Mouse (Mus musculus) ovary, postnatal 10 days (tissue): ENCODE results near the gene Tbc1d1.
A peak's percentile ranks its signal among the peaks of the same experiment; 100 is the strongest.

Experiments
- DNase-seq: peaks from one replicate; pipeline ENCODE4 v3.0.0; 2022; ENCODE audit warnings: low spot score

Tbc1d1 gene

DNA sequence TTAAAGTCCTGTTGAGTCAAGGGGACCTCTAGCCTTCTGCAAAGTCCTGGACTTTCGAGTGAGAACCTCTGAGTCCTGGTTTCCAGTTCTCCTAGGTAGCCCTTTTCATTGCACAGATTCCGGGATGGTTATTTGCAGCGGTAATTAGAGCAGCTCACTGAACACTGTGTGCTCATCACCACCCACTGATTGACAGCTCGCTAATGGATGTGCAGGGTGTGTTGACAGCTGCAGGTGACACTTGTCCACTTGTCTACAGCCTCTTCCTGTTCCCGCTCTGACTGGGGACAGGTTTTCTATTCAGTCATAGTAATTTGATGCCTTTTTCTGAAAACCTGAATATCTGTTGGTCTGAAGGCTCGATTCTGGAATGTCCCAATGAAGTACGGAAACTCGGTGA lies 50.8 kb downstream of the Tbc1d1 start:
- no peak for DNase-seq

DNA sequence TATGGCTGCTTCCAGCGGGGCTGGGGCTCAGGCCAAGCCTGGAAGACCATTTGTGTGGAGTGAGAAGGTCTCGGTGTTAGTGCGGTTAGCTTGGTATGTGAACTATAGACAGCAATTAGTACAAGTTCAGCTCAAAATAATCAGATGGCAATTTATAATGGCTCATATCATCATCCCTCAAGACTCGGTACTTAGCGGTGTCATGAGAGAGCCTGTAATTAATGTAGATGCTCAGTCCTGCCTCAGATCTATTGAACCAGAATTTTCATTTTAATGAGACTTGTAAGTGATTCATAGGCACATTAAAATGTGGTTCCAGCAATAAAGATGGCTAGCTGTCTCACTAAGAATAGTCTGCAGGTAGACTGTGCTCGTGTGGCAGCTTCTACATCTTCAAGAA lies 51.7 kb downstream of the Tbc1d1 start:
- DNase-seq: no peak

DNA sequence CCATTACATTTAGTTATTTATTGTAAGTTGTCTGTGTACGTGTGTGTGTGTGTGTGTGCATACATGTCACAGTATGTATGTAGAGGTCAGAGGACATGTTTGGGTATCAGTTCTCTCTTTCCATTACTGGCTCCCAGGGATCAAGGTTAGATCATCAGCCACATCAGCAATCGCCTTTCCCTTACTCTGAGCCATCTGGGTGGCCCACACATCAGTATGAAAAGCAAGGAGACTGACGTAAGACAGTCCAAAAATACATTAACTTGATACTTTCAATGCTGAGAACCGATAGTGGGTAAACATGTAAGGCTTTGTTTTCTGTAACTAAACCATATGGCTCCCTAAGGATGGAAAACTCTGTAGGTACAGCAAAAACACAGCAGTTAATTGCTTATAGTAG lies 54.7 kb downstream of the Tbc1d1 start:
- DNase-seq: no peak

DNA sequence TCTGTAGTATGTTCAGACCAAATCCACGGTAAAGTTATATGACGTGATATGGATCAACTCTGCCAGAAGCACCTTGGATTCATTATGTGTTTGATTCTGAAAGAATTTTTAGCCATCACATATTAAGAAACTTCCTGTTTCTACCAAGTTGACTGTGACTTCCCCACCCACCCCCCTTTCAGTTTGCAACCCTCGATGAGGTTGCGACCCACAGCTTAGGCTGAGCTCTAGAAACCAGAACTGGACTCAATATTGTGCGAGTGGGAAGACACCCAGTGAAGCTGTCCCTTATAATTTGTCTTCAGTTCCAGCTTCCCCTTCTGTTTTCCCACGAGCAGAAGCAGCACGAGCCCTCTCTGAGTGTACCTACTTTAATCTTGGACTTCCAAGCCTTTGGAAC lies 55.2 kb downstream of the Tbc1d1 start:
- no peak for DNase-seq

DNA sequence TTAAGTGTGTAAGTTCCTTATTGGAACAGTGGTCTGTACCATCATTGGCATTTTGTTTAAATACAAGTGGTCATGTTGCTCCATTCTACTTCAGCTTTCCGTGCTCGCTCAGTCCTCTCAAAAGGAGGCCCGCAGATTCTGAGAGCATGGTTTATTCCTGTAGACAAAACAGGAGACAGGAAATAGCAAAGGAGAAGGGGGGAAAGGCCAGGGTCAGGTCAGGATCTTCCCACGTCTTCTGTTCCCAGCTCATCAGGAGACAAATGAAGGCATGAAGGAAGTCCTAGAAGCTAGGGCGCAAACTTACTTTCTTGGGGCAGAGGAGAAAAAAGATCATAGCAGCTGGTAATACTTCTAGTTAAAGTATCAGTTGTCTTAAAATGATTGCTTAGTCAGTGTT lies 56.1 kb downstream of the Tbc1d1 start:
- no peak for DNase-seq

DNA sequence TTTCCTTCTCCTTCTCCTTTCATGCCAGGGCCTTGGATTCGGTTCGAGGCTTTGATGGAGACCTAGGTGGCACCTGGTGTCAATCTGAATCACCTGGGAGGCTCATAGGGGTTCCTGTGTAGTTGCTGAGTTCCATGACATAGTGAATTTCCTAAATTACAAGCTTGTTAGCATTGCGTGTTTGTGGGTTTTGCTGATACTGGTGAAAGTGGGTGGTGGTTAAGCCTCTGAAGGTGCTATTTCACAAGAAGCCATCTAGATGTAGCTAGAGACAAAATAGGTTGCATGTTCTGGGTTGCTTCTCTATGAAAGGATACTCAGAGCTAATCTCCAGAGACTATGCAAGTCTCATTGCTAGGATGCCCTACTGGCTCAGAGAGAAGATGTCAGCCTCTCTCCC lies 56.5 kb downstream of the Tbc1d1 start:
- DNase-seq: no peak

DNA sequence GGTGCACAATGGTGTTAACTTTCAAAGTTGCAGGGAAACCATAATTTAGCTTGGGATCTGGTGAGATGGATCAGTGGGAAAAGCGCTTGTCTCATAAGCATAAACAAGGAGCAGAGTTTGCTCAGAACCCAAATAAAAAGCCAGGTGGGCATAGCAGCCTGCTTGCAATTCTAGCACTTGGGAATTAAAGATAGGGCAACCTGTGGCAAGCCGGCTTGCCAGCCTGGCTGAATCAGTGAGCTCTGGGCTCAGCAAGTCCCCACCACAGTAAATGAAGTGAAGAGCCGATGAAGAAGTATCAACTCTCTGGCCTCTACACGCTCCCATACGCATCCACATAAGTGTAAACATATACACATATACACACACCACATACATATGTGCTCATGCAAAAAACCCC lies 59.7 kb downstream of the Tbc1d1 start:
- DNase-seq: no peak

DNA sequence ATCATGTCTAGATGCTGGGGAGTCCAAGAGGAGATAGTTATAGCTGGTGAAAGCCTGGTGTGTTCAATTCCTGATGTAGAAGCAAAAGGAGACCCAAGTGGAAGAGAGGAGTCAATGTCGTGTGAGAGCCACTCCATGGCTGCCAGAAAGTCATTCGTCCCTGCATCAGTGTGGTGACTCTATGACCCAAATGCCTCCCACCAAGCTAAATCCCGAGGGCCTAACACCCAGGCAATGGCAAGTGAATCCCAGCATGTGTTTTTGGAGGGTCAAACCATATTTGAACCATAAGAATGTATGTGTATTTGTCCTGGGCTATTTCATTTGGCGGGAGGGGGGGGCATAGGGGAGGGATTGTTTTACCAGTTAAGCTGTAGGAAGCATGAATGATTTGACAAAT lies 60.2 kb downstream of the Tbc1d1 start:
- no peak for DNase-seq

DNA sequence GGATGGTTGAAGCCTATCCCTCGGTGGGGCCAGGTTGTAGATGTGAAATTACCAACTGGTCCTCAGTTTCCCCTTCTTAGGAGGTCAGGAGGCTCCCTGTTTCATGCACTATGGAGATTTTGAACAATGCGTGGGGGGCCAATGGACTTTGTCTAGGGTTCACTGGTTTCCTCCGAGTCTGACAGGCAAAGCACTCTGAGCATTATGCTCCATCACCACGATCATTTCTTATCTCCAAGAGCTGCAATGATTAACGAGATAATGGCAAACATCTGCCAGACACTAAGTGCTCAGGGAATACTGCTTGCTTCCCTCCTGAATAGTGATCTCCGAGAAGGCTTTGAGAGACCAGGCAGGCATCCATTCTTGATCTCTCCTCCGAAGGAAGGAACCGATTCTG lies 61.2 kb downstream of the Tbc1d1 start:
- DNase-seq: no peak

DNA sequence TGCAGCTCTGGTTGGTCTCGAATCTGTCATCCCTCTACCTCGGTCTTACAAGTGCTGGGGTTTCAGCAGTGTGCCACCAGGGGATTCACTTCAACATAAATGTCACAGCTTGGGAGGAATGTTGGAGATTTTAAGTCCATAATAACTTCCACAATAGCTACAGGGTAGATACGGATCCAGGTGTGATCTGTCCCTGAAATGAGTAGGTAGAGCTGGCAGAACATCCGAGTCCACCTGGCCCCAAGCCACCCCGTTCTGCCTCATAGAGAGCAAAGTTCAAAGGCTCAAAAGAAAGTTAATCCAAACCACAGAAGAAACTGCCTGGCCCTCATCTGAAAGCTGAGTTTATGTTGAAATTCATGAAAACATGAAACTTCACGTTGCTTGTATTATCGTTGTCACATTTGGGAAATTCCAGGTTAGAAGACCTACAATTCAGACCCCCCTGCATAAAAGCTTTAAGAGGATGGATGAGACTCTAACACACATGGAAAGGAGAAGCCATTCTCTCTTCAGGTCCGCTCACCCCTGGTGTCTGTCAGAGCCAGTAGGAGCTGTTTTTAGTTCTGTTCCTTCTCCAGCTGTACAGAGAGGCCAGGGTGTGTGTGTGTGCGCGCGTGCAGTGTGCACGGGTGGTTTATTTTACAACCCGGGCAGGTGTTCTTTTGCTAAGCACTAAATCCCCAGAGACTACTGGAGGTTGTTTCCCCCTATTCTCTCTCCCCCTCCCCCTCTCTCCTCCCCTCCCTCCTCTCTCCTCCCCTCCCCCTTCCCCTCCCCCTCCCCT lies 61.9 kb downstream of the Tbc1d1 start:
- no peak for DNase-seq

DNA sequence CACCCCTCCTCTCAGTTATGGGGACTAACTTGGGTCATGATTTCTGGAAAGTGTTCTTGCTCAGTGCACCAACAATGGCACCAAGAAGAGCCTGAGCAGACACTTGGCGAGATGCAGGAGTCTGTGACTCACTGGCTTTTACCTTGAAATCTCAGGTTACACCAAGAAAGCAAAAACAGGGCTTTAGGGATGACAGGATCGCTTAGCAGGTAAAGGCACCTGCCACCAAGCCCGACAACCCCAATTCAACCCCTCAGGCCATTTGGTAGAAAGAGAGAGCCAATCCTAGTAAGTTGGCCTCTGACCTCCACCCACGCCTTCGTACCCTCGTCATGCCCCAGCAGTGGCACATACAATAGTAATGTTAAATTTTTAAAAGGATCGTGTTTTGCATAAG lies 62.5 kb downstream of the Tbc1d1 start:
- no peak for DNase-seq

DNA sequence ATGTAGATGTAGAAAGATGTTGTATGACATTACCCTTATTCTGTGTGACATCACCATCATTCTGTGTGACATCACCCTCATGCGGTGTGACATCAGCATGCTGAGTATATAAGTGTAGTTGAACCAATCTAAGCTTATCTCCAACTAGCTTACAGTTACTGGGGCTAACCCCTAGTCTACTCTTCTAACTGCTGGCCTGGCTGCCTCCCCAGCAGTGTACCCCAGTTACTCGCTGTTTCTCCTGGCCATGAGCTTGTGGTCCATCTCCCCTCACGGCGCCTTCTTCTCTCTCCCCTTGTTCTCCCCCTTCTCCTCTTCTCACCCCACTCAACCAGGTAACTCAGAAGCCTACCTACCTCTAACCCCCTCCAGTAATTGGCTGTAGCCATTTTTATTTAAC lies 64.7 kb downstream of the Tbc1d1 start:
- DNase-seq: no peak

DNA sequence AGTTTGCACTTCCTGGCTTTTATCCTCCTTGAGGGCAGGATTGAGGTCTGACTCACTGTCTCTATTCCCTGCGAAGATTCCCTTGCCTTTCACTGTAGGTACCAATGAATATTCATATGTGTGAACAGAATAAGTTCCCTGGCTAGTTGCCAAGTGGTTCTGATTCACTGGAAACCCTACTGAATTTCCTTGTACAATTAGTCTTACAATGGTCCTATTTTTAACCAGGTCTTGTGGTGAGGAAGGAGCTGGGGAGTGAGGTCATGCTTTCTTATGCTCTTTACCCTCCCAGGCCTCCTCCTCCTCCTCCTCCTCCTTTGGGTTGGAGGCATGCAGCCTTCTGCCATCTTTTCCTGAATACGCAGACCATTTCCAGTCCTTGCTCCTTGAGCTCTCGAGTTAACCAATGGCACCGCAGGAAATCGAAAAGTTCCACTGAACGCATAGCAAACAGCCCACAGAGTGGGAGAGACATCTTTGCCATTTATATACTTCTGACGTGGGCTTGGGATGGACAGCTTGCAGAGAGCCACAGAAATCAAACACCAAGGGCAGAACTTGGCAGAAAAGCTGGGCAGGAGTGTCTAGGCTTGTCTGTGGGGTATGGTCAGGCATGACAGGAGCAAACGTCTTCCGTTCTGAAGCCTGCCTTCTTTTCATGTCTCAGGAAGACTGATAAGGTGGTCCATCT lies 68.8 kb downstream of the Tbc1d1 start:
- DNase-seq: no peak

DNA sequence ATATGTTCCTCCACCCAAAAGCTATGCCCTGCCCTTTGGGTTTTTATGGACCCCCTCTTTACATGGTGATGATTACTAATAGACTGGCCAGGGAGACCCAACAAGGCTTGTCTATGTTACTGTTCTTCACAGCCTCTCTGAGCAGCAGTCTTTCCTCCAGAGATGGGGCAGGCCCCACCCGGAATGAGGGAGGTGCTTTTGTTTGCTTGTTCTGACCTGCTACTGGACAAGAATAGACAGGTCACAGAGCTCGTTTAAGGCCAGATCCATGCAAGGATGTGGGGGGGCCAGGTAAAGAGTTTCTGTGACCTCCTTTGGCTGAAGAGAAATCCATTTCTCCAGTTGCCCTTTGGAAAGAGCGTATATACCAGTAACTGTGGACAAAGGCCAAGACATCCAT lies 72.1 kb downstream of the Tbc1d1 start:
- no peak for DNase-seq

DNA sequence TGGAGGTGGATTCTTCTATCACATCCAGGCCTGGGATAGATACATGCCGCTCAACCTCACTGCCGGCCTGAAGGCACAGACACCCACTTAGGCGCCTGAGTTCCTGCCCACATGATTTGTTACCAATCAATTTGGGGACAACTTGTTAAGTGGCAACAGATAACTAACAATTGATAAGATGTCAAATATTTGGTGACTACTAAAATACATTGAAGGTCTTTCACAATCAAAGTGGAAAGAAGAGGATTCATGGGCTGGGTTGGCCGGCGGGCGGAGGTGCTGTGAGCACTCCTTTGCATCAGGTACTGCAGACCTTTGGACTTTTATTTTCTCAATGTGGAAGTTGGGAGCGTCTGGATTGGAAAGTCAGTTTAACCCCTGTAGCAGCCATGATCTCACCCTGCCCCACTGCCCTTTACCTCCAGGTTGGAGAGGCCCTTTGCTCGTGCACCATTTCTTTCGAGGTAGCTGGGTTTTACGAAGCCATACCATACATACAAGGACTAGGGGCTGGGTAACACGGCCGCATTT lies 73.3 kb downstream of the Tbc1d1 start:
- DNase-seq: no peak

DNA sequence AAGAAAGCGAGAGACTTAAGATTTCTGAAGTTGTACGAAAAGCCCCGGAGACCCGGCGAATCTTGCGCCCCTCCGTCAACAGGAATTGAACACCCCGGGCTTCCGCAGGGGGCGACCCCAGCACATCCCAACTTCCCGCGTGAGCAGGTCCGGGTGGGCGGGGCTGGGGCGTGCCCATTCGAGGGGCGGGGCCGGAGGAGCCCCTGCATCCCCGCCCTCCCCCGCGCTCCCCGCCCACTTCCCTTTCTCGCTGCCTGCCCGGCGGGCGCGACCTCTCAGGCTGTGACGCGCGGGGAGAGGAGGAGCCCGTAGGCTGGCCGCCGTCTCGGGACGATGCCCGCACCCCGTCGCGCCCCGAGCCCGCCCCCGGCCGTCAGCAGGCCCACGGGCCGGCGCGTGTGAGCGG lies 74.0 kb downstream of the Tbc1d1 start:
- peak; percentile 68 for DNase-seq

DNA sequence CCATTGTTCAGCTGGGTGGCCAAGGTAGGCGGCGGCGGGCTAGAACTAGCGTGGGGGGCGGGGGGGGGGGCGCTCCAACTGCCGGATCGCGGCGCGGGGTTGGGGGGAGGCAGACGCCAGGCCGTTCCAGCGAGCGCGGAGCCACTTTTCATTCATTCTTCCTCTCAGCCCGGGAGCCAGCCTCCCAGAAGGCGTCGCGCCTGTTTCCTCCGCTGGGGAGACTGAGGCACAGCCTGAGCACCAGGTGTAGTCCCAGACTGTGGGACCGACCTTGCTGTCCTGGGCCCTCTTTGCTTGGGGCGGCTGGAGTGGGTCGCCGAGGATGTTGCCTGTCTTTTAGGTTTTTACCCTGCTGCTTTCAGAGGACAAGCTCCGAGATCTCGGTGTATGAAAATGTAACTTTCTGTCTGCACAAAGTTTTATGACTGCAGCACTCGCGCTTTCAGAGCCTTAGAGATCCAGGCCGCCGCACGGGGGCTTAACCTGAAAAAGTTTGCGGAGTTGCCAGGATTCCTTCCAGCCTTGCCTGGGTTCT lies 74.5 kb downstream of the Tbc1d1 start:
- no peak for DNase-seq

DNA sequence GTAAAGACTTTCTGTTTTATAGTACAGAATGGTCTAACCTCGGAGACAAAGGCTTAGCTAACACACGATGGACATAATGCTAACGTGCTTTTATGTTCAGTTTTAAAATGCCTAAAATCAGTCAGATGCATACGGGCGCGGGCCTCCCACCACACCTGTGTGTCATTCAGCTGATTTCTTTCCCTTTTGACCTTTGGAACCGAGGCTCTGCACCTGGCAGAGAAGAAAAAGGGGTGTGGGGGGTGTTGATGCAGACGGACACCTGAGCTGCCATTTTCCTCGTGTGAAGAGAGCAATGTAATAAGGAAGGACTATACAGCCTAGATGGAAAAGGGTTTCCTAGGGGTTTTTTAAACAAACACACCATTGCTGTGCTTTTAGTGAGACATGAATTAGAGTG lies 76.8 kb downstream of the Tbc1d1 start:
- DNase-seq: no peak

DNA sequence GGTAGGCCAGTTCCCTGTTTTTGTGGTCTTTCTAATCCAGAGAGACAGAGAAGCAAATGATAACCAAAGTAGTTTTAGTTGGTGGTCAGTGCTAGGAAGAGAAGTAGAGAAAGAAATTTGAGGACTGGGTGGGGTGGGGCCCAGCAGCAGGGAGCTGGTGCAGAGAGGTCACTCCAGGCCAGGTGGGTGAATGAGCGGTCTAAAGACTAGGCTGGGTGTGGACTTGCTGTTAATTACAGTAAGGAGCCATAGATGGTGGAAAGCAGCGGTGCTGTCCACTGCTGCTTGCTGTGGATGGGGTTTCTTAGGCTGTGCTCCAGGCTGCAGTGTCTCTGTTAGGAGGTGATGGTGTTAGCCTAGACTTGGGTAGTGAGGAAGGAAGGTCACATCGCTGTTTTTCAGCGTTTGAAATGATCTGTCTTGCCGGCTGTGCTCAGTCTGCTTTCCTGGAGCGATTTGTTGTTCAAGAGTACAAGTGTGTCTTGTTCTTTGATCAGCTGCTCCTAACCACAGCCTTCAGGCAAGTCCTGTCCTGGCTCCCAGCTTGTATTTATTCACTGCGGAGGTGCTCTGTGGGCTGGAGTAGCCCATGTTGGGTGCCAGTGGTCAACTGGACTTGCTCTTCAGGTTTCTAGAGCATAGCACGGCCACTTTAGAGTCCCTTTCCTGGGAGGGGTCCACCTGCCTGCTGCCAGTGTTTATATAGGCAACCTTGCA lies 78.3 kb downstream of the Tbc1d1 start:
- no peak for DNase-seq

DNA sequence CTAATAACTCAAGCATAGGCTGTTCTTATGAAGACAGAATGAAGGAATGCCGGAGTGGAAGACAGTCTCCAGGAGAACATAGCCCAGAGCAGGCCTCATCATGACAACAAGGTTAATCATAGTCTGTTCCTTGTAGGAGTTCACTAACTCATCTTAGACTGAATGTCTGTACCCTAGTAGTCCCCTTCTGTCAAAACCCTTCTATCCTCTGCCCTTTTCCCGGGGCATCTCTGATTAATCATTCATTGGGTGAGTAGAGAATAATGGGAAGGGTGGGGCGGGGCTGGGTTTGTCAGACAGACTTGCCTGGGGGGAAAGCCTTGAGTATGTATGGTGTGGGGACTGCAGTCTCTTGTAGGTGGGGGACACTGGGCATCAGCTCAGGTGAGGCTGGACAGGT lies 79.1 kb downstream of the Tbc1d1 start:
- no peak for DNase-seq

DNA sequence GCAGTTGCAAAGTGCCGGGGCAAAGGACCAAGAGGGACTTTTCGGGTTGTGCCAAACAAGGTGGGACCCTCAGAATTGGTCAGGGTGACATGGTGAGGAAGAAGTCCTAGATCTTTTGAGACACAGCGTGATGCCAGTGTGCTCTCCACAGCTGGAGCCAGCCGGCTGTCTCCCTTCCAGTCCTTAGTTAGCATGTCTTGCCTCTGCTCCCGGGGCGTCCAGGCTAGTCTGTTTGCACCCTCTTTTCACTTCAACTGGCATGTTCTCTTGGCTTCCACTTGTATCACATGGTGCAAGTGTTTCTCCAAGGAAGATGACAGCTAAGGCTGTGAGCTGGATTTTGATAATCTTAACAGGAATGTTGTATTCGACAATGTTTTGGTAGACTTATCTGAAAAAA lies 80.5 kb downstream of the Tbc1d1 start:
- DNase-seq: no peak

DNA sequence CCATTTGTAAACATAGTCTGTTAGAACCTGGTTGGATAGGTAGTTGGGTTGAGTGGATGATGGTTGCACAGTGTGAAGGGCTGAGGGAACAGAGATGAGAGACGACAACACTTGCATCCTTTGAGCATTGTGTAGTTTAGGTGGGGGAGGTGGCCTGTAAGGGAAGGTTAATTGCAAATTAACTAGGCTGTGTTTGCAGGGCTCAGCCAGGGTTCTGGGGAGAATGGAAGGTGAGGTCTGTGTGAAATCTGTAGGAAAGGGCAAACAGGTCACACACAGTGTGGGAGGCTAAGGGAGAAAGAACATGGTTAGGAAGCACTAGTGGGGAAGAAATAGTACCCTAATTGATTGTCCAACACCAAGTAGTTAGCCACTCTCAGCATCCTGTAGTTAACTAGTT lies 81.2 kb downstream of the Tbc1d1 start:
- DNase-seq: no peak

DNA sequence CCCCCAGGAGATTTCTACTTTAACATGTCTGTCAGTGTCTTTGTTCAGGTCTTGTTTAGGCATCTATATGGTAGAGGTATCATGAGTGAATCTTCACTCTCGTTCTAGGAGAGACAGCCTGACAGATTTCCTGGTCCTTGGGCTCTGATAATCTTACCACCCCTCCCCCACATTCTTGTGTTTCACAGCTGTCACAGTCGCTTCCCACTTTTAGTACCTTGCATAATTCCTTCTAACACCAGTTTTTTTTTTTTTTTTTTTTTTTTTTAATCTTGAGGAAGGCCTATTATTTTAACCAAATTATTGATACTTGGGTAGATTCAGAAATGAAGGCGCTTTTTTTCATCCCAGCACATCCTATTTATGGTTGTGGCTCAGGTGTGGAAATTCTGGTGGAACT lies 81.6 kb downstream of the Tbc1d1 start:
- no peak for DNase-seq
